Mouse (Mus musculus): ENCODE results near the gene Grap2. TPM values are rescaled to one million over a fixed set of nuclear protein-coding genes. Genes with fewer than 3 reads are reported as not detected.

Gene Grap2
- total and polyA plus RNA-seq, 3 experiments = 0.62 to 5.1 TPM; not detected in 1

GRCm38 (mm10) chr15:80582581-80583495 lies 10.4 kb downstream of the Grap2 start:
- H3K4me3 ChIP-seq (ENCODE audit: control insufficient read depth in 1 of 2, insufficient read depth in 1 of 2, low read depth in 2 of 2, low read length in 2 of 2) = no peak overlapping the region
- H3K27ac ChIP-seq (ENCODE audit: control insufficient read depth, low read depth, low read length) = no peak overlapping the region
- H3K79me2 ChIP-seq (ENCODE audit: control insufficient read depth, insufficient read depth, low read length, poor library complexity) = no peaks in the 10 kb centered on the region
- no peak overlapping the region for H3K9ac ChIP-seq (ENCODE audit: control insufficient read depth, low read depth, low read length, poor library complexity, severe bottlenecking)
- DNase-seq (ENCODE audit: low read depth, low spot score) = no peak
- H3K27me3 ChIP-seq (ENCODE audit: control insufficient read depth in 1 of 2, insufficient read depth in 2 of 2, low read length in 2 of 2) = peaks cover 0 to 4% of the 10 kb centered on the region in 2 experiments; a peak in 3 of 4 replicates
- H3K4me1 ChIP-seq (ENCODE audit: control insufficient read depth in 1 of 2, insufficient read depth in 2 of 2, low read length in 2 of 2) = 0 out of 4 replicates have a peak, but pooled peaks cover 0 to 3% of the 10 kb centered on the region in 2 experiments
- no peaks in the 10 kb centered on the region for H3K36me3 ChIP-seq (ENCODE audit: control insufficient read depth in 1 of 2, insufficient read depth in 2 of 2, low read length in 2 of 2)
- H3K9me3 ChIP-seq (replicated peaks; ENCODE audit: insufficient read depth, low read length) = no peaks in the 10 kb centered on the region
- no peak for TF ChIP-seq MEF2A (IDR thresholded peaks at IDR 0.05; ENCODE audit: extremely low read depth, insufficient replicate concordance, low read depth, low read length, poor library complexity, severe bottlenecking)
- no peak for TF ChIP-seq POLR2AphosphoS5 (IDR thresholded peaks at IDR 0.05; ENCODE audit: borderline replicate concordance, low read depth, low read length)
- no peak for TF ChIP-seq HCFC1 (IDR thresholded peaks at IDR 0.05; ENCODE audit: low read depth, low read length)
- no peak for TF ChIP-seq RAD21 (IDR thresholded peaks at IDR 0.05; ENCODE audit: low read depth, low read length)
- TF ChIP-seq TCF12 (IDR thresholded peaks at IDR 0.05; ENCODE audit: low read depth, low read length) = no peak
- no peak for TF ChIP-seq USF1 (IDR thresholded peaks at IDR 0.05; ENCODE audit: low read depth, low read length)
- TF ChIP-seq USF2 (IDR thresholded peaks at IDR 0.05; ENCODE audit: borderline replicate concordance in 1 of 2, insufficient read depth in 1 of 2, low read depth in 1 of 2, low read length in 2 of 2) = no peak
- no peak for TF ChIP-seq ZC3H11A (IDR thresholded peaks at IDR 0.05; ENCODE audit: low read depth, low read length)

GRCm38 (mm10) chr15:80586296-80586695 lies 13.9 kb downstream of the Grap2 start:
- H3K9ac ChIP-seq (ENCODE audit: control insufficient read depth, low read depth, low read length, poor library complexity, severe bottlenecking) = no peak overlapping the region
- H3K4me1 ChIP-seq (ENCODE audit: control insufficient read depth in 1 of 2, insufficient read depth in 2 of 2, low read length in 2 of 2) = 0 out of 4 replicates have a peak, but pooled peaks cover 0 to 3% of the 10 kb centered on the region in 2 experiments
- H3K79me2 ChIP-seq (ENCODE audit: control insufficient read depth, insufficient read depth, low read length, poor library complexity) = no peaks in the 10 kb centered on the region
- no peak for DNase-seq (ENCODE audit: low read depth, low spot score)
- no peak overlapping the region for H3K27ac ChIP-seq (ENCODE audit: control insufficient read depth, low read depth, low read length)
- peaks cover 11 to 14% of the 10 kb centered on the region in 2 experiments for H3K27me3 ChIP-seq (ENCODE audit: control insufficient read depth in 1 of 2, insufficient read depth in 2 of 2, low read length in 2 of 2)
- H3K4me3 ChIP-seq (ENCODE audit: control insufficient read depth in 1 of 2, insufficient read depth in 1 of 2, low read depth in 2 of 2, low read length in 2 of 2) = no peak overlapping the region
- no peaks in the 10 kb centered on the region for H3K36me3 ChIP-seq (ENCODE audit: control insufficient read depth in 1 of 2, insufficient read depth in 2 of 2, low read length in 2 of 2)
- H3K9me3 ChIP-seq (replicated peaks; ENCODE audit: insufficient read depth, low read length) = no peaks in the 10 kb centered on the region
- TF ChIP-seq CHD1 (IDR thresholded peaks at IDR 0.05; ENCODE audit: low read depth, low read length) = no peak
- no peak for TF ChIP-seq MAZ (IDR thresholded peaks at IDR 0.05; ENCODE audit: low read depth, low read length)
- TF ChIP-seq BHLHE40 (IDR thresholded peaks at IDR 0.05; ENCODE audit: borderline replicate concordance, low read depth, low read length) = no peak
- no peak for TF ChIP-seq ELF1 (IDR thresholded peaks at IDR 0.05; ENCODE audit: low read depth, low read length)
- TF ChIP-seq CHD2 (IDR thresholded peaks at IDR 0.05; ENCODE audit: low read length) = no peak
- TF ChIP-seq E2F4 (IDR thresholded peaks at IDR 0.05; ENCODE audit: borderline replicate concordance, low read depth, low read length) = no peak
- no peak for TF ChIP-seq GABPA (IDR thresholded peaks at IDR 0.05; ENCODE audit: low read depth, low read length)
- no peak for TF ChIP-seq HCFC1 (IDR thresholded peaks at IDR 0.05; ENCODE audit: low read depth, low read length)
- no peak for TF ChIP-seq POLR2A (IDR thresholded peaks at IDR 0.05; ENCODE audit: control insufficient read depth in 1 of 2, insufficient read depth in 1 of 2, low read depth in 1 of 2, low read length in 2 of 2, poor library complexity in 1 of 2)
- TF ChIP-seq RCOR1 (IDR thresholded peaks at IDR 0.05; ENCODE audit: low read depth, low read length) = no peak
- no peak for TF ChIP-seq POLR2AphosphoS5 (IDR thresholded peaks at IDR 0.05; ENCODE audit: borderline replicate concordance, low read depth, low read length)
- TF ChIP-seq EP300 (IDR thresholded peaks at IDR 0.05; ENCODE audit: low read depth in 1 of 2, low read length in 2 of 2) = no peak
- TF ChIP-seq GATA1 (IDR thresholded peaks at IDR 0.05; ENCODE audit: low read depth, low read length) = no peak
- TF ChIP-seq UBTF (IDR thresholded peaks at IDR 0.05; ENCODE audit: borderline replicate concordance, insufficient read depth, low read depth, low read length) = no peak
- no peak for TF ChIP-seq ZKSCAN1 (IDR thresholded peaks at IDR 0.05; ENCODE audit: low read depth, low read length)
- no peak for TF ChIP-seq MXI1 (IDR thresholded peaks at IDR 0.05; ENCODE audit: low read depth, low read length)
- no peak for TF ChIP-seq MAX (IDR thresholded peaks at IDR 0.05; ENCODE audit: low read length)
- TF ChIP-seq NELFE (IDR thresholded peaks at IDR 0.05; ENCODE audit: low read depth, low read length) = no peak

All from MEL (cell line).